Mouse (Mus musculus) midbrain, embryonic 12.5 days (tissue): ENCODE results near the gene Samd3. TPM values are rescaled to one million over a fixed set of nuclear protein-coding genes. Genes with fewer than 3 reads are reported as not detected.

Experiments used
- ATAC-seq: fragments of 200-750 bp; cut with Nextera tagmentation; 2 replicates; pipeline ENCODE4 v1.8.0; 2017; ENCODE audit warnings: low read depth, moderate TSS enrichment, moderate library complexity; ENCODE audit not compliant: low FRiP score
- H3K27ac ChIP-seq: fragments of 300-500 bp; sonication (generic); replicated peaks from 2 replicates; pipeline ENCODE4 v1.5.1; 2016; ENCODE audit warnings: mild to moderate bottlenecking
- H3K27me3 ChIP-seq: fragments of 300-500 bp; sonication (generic); 2 replicates; pipeline ENCODE4 v1.6.1; 2016; ENCODE audit warnings: mild to moderate bottlenecking
- H3K36me3 ChIP-seq: fragments of 300-500 bp; sonication (generic); 2 replicates; pipeline ENCODE4 v1.6.1; 2016
- H3K4me1 ChIP-seq: fragments of 300-500 bp; sonication (generic); 2 replicates; pipeline ENCODE4 v1.6.1; 2016
- H3K4me2 ChIP-seq: fragments of 300-500 bp; sonication (generic); replicated peaks from 2 replicates; pipeline ENCODE4 v1.6.1; 2016; ENCODE audit warnings: mild to moderate bottlenecking, moderate library complexity
- H3K4me3 ChIP-seq: fragments of 300-500 bp; sonication (generic); 2 replicates; pipeline ENCODE4 v1.5.1; 2016; ENCODE audit warnings: mild to moderate bottlenecking
- H3K9ac ChIP-seq: fragments of 300-500 bp; sonication (generic); replicated peaks from 2 replicates; pipeline ENCODE4 v1.6.1; 2016; ENCODE audit warnings: mild to moderate bottlenecking, moderate library complexity
- H3K9me3 ChIP-seq: fragments of 300-500 bp; sonication (generic); 2 replicates; pipeline ENCODE4 v1.6.1; 2016; ENCODE audit warnings: mild to moderate bottlenecking
- WGBS: fragments of 180-500 bp; shearing (Covaris S2); methylation state at CpG from one replicate; pipeline ENCODE4 v1.1.7; 2016; 5-methylcytosine and 5-hydroxymethylcytosine counted together
- polyA plus RNA-seq: library from polyadenylated mRNA; unstranded; fragments of >200 nt; fragmentation: Nextera tagmentation; extraction: Ambion mirVana; gene quantifications from 2 replicates; pipeline ENCODE4 v1.2.1, GENCODE M21; 2016

The Samd3 gene
- polyA plus RNA-seq, 1 experiment from 2014 or later, result 0.77 TPM

GRCm38 (mm10) chr10:26320679-26321078 is 91.2 kb downstream of the Samd3 start:
- Histone ChIP-seq H3K9ac (no peak overlapping the region), H3K4me3 (no peak overlapping the region), H3K4me2 (no peak overlapping the region), H3K27ac (no peak overlapping the region), H3K36me3 (peaks cover 52% of the 10 kb centered on the region; the same call in 1 of the 2 replicates), H3K9me3 (no peaks in the 10 kb centered on the region), H3K27me3 (no peaks in the 10 kb centered on the region), H3K4me1 (no peaks in the 10 kb centered on the region)
- no peak for ATAC-seq
- WGBS, result 91% methylated on average over 4 of the region's 4 CpGs

Other genes starting within 250 kb of the Samd3 start
- 0.33 and 0.71 TPM in 2 replicates for gene Gm9767, start 151.5 kb upstream of the Samd3 start, polyA plus RNA-seq
- gene Tmem200a, start 150.7 kb upstream of the Samd3 start, polyA plus RNA-seq, result 22.1 and 29.5 TPM in 2 replicates
- 26.5 and 27.3 TPM in 2 replicates for gene L3mbtl3, start 146.3 kb downstream of the Samd3 start, polyA plus RNA-seq